Mouse (Mus musculus) brown adipose tissue, adult 24 weeks (tissue): ENCODE measurements around the gene Gm11077. TPM values are rescaled to one million over a fixed set of nuclear protein-coding genes. Genes with fewer than 3 reads are reported as not detected.

Source experiments
- H3K27ac ChIP-seq: fragments of 200-500 bp; replicated peaks from 2 replicates; pipeline ENCODE4 v1.5.1; 2012; ENCODE audit warnings: low read depth, mild to moderate bottlenecking, low read length
- H3K4me1 ChIP-seq: fragments of 200-500 bp; 2 replicates; pipeline ENCODE4 v1.6.1; 2012; ENCODE audit warnings: low read length, mixed read lengths; ENCODE audit not compliant: control insufficient read depth, insufficient read depth, insufficient read length
- H3K4me3 ChIP-seq: fragments of 200-500 bp; 2 replicates; pipeline ENCODE4 v1.5.1; 2012; ENCODE audit warnings: low read depth, mild to moderate bottlenecking, low read length, moderate library complexity; ENCODE audit not compliant: insufficient read depth
- polyA plus RNA-seq: library from polyadenylated mRNA; stranded (reverse); fragments of >200 nt; gene quantifications from 2 replicates; pipeline ENCODE4 v1.2.4, GENCODE M21; 2012; ENCODE audit not compliant: missing spikeins, insufficient read depth, insufficient read length

Gm11077 gene
- polyA plus RNA-seq, 1 experiment: not detected

DNA sequence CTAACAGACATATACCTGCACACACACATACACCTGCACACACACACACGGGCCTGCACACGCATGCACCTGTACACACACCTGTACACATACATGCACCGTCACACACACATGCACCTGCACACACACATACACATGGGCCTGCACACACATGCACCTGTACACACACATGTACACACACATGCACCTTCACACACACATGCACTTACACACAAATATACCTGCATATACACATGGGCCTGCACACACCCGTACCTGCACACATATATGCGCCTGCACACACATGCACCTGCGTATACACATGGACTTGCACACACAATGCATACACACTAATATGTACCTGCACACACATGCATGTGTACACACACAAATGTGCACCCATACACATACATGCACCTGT is 53.4 kb downstream of the Gm11077 start:
- Histone ChIP-seq H3K4me3 (no peak overlapping the region), H3K4me1 (peaks cover 3% of the 10 kb centered on the region; the same call in 1 of the 2 replicates), H3K27ac (no peak overlapping the region)

GRCm38 (mm10) chr6:140786058-140786457 is 57.0 kb downstream of the Gm11077 start:
- H3K4me1 ChIP-seq: no peaks in the 10 kb centered on the region; the same call in 1 of the 2 replicates
- peak overlapping the region; percentile 58 for H3K27ac ChIP-seq
- H3K4me3 ChIP-seq: no peak overlapping the region

DNA sequence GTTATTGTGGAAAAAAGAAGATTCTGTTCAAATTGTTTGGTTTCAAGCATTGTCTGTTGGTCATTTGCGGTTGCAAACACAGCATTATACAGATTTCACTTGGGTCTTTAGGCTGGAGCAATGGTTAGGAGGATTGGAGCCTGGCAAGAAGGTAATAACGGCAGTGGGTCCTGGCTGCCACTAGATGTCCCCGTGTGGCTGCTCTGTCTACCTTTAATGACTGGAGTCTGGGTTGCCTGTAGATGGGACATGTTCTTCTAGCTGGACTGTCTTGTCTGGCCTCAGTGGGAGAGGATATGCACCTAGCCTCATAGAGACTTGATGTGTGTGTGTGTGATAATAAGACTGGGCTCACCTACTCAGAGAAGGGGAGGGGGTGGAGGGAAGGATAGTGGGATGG is 60.8 kb downstream of the Gm11077 start:
- no peaks in the 10 kb centered on the region; the same call in 1 of the 2 replicates for H3K4me1 ChIP-seq
- no peak overlapping the region for H3K27ac ChIP-seq
- no peak overlapping the region for H3K4me3 ChIP-seq

DNA sequence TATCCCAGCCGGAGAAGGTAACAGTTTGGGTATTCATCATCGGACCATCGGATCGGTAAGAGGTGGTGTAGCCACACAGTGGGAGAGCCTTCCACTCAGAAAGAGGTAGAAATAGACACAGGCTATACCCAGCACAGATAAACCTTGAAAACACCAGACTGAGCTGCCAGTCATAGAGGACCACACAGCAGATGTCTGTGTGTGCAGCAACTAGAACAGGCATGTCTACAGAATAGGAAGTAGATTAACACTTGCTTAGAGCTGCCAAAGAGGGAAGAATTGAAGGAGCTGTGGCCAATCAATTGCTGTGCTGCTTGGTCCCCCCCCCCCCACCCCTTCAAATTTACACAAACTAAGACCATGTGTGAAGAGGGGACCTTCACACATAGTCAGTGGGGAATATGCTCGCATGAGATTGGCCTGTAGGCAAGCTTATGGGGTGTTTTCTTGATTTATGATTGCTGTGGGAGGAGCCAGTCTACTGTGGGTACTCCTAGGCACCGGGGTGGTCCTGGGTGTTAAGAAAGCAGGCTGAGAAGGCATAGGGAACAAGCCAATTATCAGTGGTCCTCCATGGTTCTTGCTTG is 64.7 kb downstream of the Gm11077 start:
- Histone ChIP-seq H3K27ac (no peak overlapping the region), H3K4me1 (no peaks in the 10 kb centered on the region), H3K4me3 (no peak overlapping the region)

- H3K4me1 ChIP-seq: no peaks in the 10 kb centered on the region
- no peak overlapping the region for H3K4me3 ChIP-seq
- H3K27ac ChIP-seq: no peak overlapping the region
Observed at GRCm38 (mm10) chr6:140798841-140799240, 69.8 kb downstream of the Gm11077 start.

DNA sequence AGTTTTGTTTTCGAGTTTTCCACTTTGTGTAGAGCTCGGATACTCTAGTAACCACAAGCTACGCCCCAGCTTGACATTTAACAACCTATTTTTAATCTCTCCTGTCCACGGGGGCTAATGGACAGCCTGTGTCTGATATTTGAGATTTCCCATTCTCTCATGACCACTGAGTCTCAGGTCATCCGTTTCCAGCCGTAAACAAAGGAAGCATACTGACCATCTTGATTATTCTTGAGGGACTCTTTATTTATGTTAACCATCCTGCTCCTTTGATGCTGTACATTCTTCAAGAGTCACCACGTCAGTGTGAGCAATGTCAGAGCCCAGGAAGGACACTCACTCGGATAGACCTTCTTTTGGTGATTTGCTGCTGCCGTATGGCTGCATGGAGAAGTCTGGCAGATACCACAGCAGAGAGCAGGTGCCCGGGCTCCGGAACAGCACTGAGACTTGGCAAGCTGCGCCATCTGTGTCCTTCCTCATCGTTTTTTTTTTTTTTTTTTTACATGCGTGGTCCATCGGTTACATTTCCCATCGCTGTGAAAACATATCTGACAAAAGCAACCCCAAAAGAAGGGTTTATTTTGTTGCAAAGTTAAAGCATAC is 70.5 kb downstream of the Gm11077 start:
- Histone ChIP-seq H3K4me3 (no peak overlapping the region), H3K4me1 (no peaks in the 10 kb centered on the region), H3K27ac (no peak overlapping the region)

- Histone ChIP-seq H3K27ac (no peak overlapping the region), H3K4me3 (no peak overlapping the region), H3K4me1 (no peaks in the 10 kb centered on the region)
Observed at GRCm38 (mm10) chr6:140800587-140800986, 71.5 kb downstream of the Gm11077 start.

Other genes with a start within 250 kb of the Gm11077 start
- 22.2 and 25.4 TPM in 2 replicates for gene Aebp2, start 106.6 kb upstream of the Gm11077 start, polyA plus RNA-seq